Mouse (Mus musculus) stomach, embryonic 14.5 days (tissue): ENCODE measurements around the gene Cacna1d. TPM values are rescaled to one million over a fixed set of nuclear protein-coding genes. Genes with fewer than 3 reads are reported as not detected.
A peak's percentile ranks its signal among the peaks of the same experiment; 100 is the strongest.

Experiments
- ATAC-seq: fragments of 200-750 bp; cut with Nextera tagmentation; 2 replicates; pipeline ENCODE4 v1.8.0; 2017; ENCODE audit warnings: low read depth, moderate TSS enrichment; ENCODE audit not compliant: insufficient number of reproducible peaks, insufficient read depth, low FRiP score
- H3K27ac ChIP-seq: fragments of 300-500 bp; sonication (generic); 2 replicates; pipeline ENCODE4 v1.5.1; 2014; ENCODE audit warnings: mild to moderate bottlenecking, low read length, moderate library complexity, mixed read lengths
- H3K27me3 ChIP-seq: fragments of 300-500 bp; sonication (generic); 2 replicates; pipeline ENCODE4 v1.6.1; 2014; ENCODE audit warnings: low read length, control low read depth, mixed read lengths; ENCODE audit not compliant: control insufficient read depth, insufficient read depth
- H3K36me3 ChIP-seq: fragments of 300-500 bp; sonication (generic); 2 replicates; pipeline ENCODE4 v1.6.1; 2014; ENCODE audit warnings: mild to moderate bottlenecking, control low read depth, low read length, moderate library complexity, mixed read lengths; ENCODE audit not compliant: control insufficient read depth, insufficient read depth
- H3K4me1 ChIP-seq: fragments of 300-500 bp; sonication (generic); 2 replicates; pipeline ENCODE4 v1.6.1; 2014; ENCODE audit warnings: low read length, control low read depth, mixed read lengths; ENCODE audit not compliant: control insufficient read depth, insufficient read depth
- H3K4me2 ChIP-seq: fragments of 300-500 bp; sonication (generic); replicated peaks from 2 replicates; pipeline ENCODE4 v1.6.1; 2014; ENCODE audit warnings: low read depth, low read length, control low read depth
- H3K4me3 ChIP-seq: fragments of 300-500 bp; sonication (generic); 2 replicates; pipeline ENCODE4 v1.5.1; 2014; ENCODE audit warnings: low read depth, low read length, control low read depth
- H3K9ac ChIP-seq: fragments of 300-500 bp; sonication (generic); replicated peaks from 2 replicates; pipeline ENCODE4 v1.6.1; 2014; ENCODE audit warnings: low read depth, mild to moderate bottlenecking, control low read depth, low read length, moderate library complexity, mixed read lengths
- H3K9me3 ChIP-seq: fragments of 300-500 bp; sonication (generic); 2 replicates; pipeline ENCODE4 v1.6.1; 2016; ENCODE audit warnings: low read depth, low read length, control low read depth; ENCODE audit not compliant: control insufficient read depth
- WGBS: fragments of 180-500 bp; shearing (Covaris S2); extraction: QIAGEN DNeasy Blood & Tissue Kit; methylation state at CpG from one replicate; pipeline ENCODE4 v1.1.7; 2014; 5-methylcytosine and 5-hydroxymethylcytosine counted together
- polyA plus RNA-seq: library from polyadenylated mRNA; unstranded; fragments of >200 nt; fragmentation: Nextera tagmentation; extraction: Ambion mirVana; gene quantifications from 2 replicates; pipeline ENCODE4 v1.2.1, GENCODE M21; 2014

Gene Cacna1d
- polyA plus RNA-seq, 1 experiment from 2014 or later, result 15.3 TPM

- Histone ChIP-seq H3K9ac (no peak overlapping the region), H3K4me2 (no peak overlapping the region), H3K27me3 (no peaks in the 10 kb centered on the region), H3K4me3 (no peak overlapping the region), H3K36me3 (peaks cover 63% of the 10 kb centered on the region), H3K4me1 (no peaks in the 10 kb centered on the region), H3K27ac (no peak overlapping the region), H3K9me3 (no peaks in the 10 kb centered on the region)
- WGBS, result 94% methylated on average over 5 of the region's 5 CpGs
- ATAC-seq, result no peak
These were observed 28.1 kb upstream of the Cacna1d start for GRCm38 (mm10) chr14:30519323-30519722.

- Histone ChIP-seq H3K27ac (no peak overlapping the region), H3K36me3 (peaks cover 63% of the 10 kb centered on the region), H3K4me3 (no peak overlapping the region), H3K9ac (no peak overlapping the region), H3K4me1 (no peaks in the 10 kb centered on the region), H3K9me3 (no peaks in the 10 kb centered on the region), H3K27me3 (no peaks in the 10 kb centered on the region), H3K4me2 (no peak overlapping the region)
- ATAC-seq, result no peak
- 86% methylated on average over 13 of the region's 13 CpGs for WGBS
These were observed 24.9 kb upstream of the Cacna1d start for GRCm38 (mm10) chr14:30515931-30516723.

- Histone ChIP-seq H3K4me1 (no peaks in the 10 kb centered on the region), H3K4me2 (no peak overlapping the region), H3K27ac (no peak overlapping the region), H3K27me3 (no peaks in the 10 kb centered on the region), H3K9ac (no peak overlapping the region), H3K36me3 (peaks cover 55% of the 10 kb centered on the region), H3K9me3 (no peaks in the 10 kb centered on the region), H3K4me3 (no peak overlapping the region)
- WGBS, result 87% methylated on average over 5 of the region's 5 CpGs
- ATAC-seq, result no peak
These were observed 21.6 kb upstream of the Cacna1d start for GRCm38 (mm10) chr14:30512896-30513295.

GRCm38 (mm10) chr14:30510214-30510763 is 19.0 kb upstream of the Cacna1d start:
- H3K27me3 ChIP-seq, result no peaks in the 10 kb centered on the region
- H3K9me3 ChIP-seq, result no peaks in the 10 kb centered on the region
- no peak overlapping the region for H3K9ac ChIP-seq
- no peak for ATAC-seq
- peaks cover 67% of the 10 kb centered on the region for H3K36me3 ChIP-seq
- no peak overlapping the region for H3K4me3 ChIP-seq
- WGBS, result 88% methylated on average over 6 of the region's 6 CpGs
- no peaks in the 10 kb centered on the region for H3K4me1 ChIP-seq
- no peak overlapping the region for H3K4me2 ChIP-seq
- H3K27ac ChIP-seq, result no peak overlapping the region

GRCm38 (mm10) chr14:30504990-30505389 is 13.7 kb upstream of the Cacna1d start:
- H3K36me3 ChIP-seq, result peaks cover 44% of the 10 kb centered on the region
- 94% methylated on average over 5 of the region's 5 CpGs for whole genome bisulfite sequencing

GRCm38 (mm10) chr14:30498202-30498601 is 6.9 kb upstream of the Cacna1d start:
- no peak overlapping the region for H3K4me2 ChIP-seq
- H3K4me1 ChIP-seq, result no peaks in the 10 kb centered on the region
- peaks cover 19% of the 10 kb centered on the region for H3K36me3 ChIP-seq
- no peak overlapping the region for H3K9ac ChIP-seq
- ATAC-seq, result no peak
- H3K4me3 ChIP-seq, result no peak overlapping the region
- H3K9me3 ChIP-seq, result no peaks in the 10 kb centered on the region
- 86% methylated on average over 2 of the region's 2 CpGs for whole genome bisulfite sequencing
- H3K27ac ChIP-seq, result no peak overlapping the region
- no peaks in the 10 kb centered on the region for H3K27me3 ChIP-seq

More at GRCm38 (mm10) chr14:30504990-30505389, 13.7 kb upstream of the Cacna1d start:
- no peaks in the 10 kb centered on the region for H3K4me1 ChIP-seq
- no peak overlapping the region for H3K4me2 ChIP-seq
- no peaks in the 10 kb centered on the region for H3K9me3 ChIP-seq
- no peaks in the 10 kb centered on the region for H3K27me3 ChIP-seq
- H3K27ac ChIP-seq, result no peak overlapping the region
- no peak for ATAC-seq
- H3K4me3 ChIP-seq, result no peak overlapping the region
- H3K9ac ChIP-seq, result no peak overlapping the region

- H3K27ac ChIP-seq, result peak overlapping the region; percentile 66; the same call in 1 of the 2 replicates
- H3K36me3 ChIP-seq, result peaks cover 18% of the 10 kb centered on the region
- no peak for ATAC-seq
- H3K9me3 ChIP-seq, result no peaks in the 10 kb centered on the region
- no peaks in the 10 kb centered on the region for H3K27me3 ChIP-seq
- H3K4me1 ChIP-seq, result no peaks in the 10 kb centered on the region
- H3K4me3 ChIP-seq, result no peak overlapping the region
- H3K4me2 ChIP-seq, result no peak overlapping the region
- H3K9ac ChIP-seq, result no peak overlapping the region
- whole genome bisulfite sequencing, result 61% methylated on average over 6 of the region's 6 CpGs
These were observed 3.7 kb upstream of the Cacna1d start for GRCm38 (mm10) chr14:30494998-30495397.

GRCm38 (mm10) chr14:30493276-30493675 is 2.0 kb upstream of the Cacna1d start:
- H3K27ac ChIP-seq, result no peak overlapping the region
- no peak overlapping the region for H3K4me3 ChIP-seq
- no peak for ATAC-seq
- no peak overlapping the region for H3K9ac ChIP-seq
- no peaks in the 10 kb centered on the region for H3K27me3 ChIP-seq
- no peaks in the 10 kb centered on the region for H3K4me1 ChIP-seq
- peaks cover 17% of the 10 kb centered on the region for H3K36me3 ChIP-seq
- H3K9me3 ChIP-seq, result no peaks in the 10 kb centered on the region
- no peak overlapping the region for H3K4me2 ChIP-seq
- WGBS, result 66% methylated on average over 1 of the region's 1 CpGs
